Mouse (Mus musculus): ENCODE measurements around the gene Ly6g6e. TPM values are rescaled to one million over a fixed set of nuclear protein-coding genes. Genes with fewer than 3 reads are reported as not detected.

Gene Ly6g6e
- polyA plus RNA-seq, 1 experiment, result 27.5 TPM

DNA sequence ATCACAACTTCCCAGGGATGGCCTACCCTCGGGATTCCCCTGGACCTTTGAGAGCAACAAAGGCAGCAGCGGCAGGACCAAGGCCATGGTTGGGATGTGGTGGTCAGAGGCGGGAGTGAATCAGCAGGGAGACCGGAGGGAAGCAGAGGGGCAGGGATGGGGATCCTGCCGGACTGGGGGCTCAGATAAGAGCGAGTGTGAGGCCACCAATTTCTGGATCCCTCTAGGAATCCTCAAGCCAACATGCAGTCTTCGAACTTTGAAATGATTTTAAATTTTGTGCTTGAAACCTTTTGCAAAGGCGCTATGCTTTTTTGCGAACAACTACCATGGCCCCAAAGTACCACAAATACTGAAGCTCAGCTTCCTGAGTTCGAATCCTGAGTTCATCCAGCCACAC lies 10.6 kb upstream of the Ly6g6e start, which contains the start of gene Mpig6b:
Gene Mpig6b (minus strand): TSS at position 101 of the 400 bp plus-strand sequence.
- no peak for TF ChIP-seq CTCF (IDR thresholded peaks at IDR 0.05; ENCODE audit: low read depth, low read length)
- Histone ChIP-seq H3K27ac (ENCODE audit: insufficient read depth, low read length) (peak within 1 kb of the TSS; percentile 76), H3K27me3 (ENCODE audit: control insufficient read depth, insufficient read depth, low read length, poor library complexity, severe bottlenecking) (no peaks in the 10 kb centered on the region), H3K9me3 (replicated peaks; ENCODE audit: control insufficient read depth, insufficient read depth, low read length, poor library complexity, severe bottlenecking) (no peaks in the 10 kb centered on the region), H3K4me1 (ENCODE audit: control insufficient read depth, insufficient read depth, low read length) (peaks cover 6% of the 10 kb centered on the region), H3K4me3 (ENCODE audit: low read depth, low read length) (peak within 1 kb of the TSS; percentile 79), H3K36me3 (ENCODE audit: control insufficient read depth, insufficient read depth, low read length, poor library complexity, severe bottlenecking) (no peaks in the 10 kb centered on the region), H3K9ac (ENCODE audit: low read depth, poor library complexity, severe bottlenecking) (peak within 1 kb of the TSS; percentile 64)

DNA sequence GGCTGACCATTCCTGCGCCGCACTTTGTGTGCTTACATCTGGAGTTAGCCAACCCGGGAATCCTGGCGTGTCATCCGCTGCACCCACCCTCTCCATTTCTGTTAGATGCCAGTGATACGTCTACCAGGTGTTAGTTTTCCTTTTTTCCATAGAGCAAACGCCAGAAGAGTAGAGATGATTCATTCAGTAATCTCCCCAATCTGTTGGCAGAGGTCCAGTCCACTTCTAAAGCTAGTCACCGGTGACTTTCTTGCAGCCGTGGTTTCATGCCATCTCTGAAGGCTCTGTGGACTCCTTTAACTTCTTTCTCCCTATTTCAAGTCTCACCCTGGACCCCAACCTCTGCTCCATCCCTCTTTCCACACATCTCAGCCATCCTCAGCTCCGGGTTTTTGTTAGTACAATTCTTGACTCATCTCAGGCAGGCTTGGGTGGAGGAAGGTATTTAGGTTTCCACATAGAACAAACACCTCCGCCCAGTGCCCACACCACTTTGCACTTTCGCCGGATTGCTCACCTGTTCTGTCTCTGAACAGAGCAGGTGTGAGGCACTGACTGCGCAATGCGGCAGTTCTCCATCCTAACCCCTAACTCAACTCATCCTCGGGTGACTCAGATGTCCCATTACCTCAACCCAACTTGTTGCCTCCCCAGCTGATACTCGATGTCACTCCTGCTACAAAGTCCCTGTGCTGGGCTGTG lies 8.3 kb upstream of the Ly6g6e start:
- H3K27ac ChIP-seq (ENCODE audit: insufficient read depth, low read length), result no peak overlapping the region
- no peak overlapping the region for H3K9ac ChIP-seq (ENCODE audit: low read depth, poor library complexity, severe bottlenecking)
- H3K36me3 ChIP-seq (ENCODE audit: control insufficient read depth, insufficient read depth, low read length, poor library complexity, severe bottlenecking), result no peaks in the 10 kb centered on the region
- H3K27me3 ChIP-seq (ENCODE audit: control insufficient read depth, insufficient read depth, low read length, poor library complexity, severe bottlenecking), result no peaks in the 10 kb centered on the region
- H3K9me3 ChIP-seq (replicated peaks; ENCODE audit: control insufficient read depth, insufficient read depth, low read length, poor library complexity, severe bottlenecking), result no peaks in the 10 kb centered on the region
- peaks cover 5% of the 10 kb centered on the region for H3K4me1 ChIP-seq (ENCODE audit: control insufficient read depth, insufficient read depth, low read length)
- H3K4me3 ChIP-seq (ENCODE audit: low read depth, low read length), result no peak overlapping the region
- TF ChIP-seq EP300 (IDR thresholded peaks at IDR 0.05; ENCODE audit: insufficient read depth, low read depth, low read length) (no peak), POLR2A (IDR thresholded peaks at IDR 0.05; ENCODE audit: insufficient read depth, low read length) (no peak), CTCF (IDR thresholded peaks at IDR 0.05; ENCODE audit: low read depth, low read length) (no peak)

DNA sequence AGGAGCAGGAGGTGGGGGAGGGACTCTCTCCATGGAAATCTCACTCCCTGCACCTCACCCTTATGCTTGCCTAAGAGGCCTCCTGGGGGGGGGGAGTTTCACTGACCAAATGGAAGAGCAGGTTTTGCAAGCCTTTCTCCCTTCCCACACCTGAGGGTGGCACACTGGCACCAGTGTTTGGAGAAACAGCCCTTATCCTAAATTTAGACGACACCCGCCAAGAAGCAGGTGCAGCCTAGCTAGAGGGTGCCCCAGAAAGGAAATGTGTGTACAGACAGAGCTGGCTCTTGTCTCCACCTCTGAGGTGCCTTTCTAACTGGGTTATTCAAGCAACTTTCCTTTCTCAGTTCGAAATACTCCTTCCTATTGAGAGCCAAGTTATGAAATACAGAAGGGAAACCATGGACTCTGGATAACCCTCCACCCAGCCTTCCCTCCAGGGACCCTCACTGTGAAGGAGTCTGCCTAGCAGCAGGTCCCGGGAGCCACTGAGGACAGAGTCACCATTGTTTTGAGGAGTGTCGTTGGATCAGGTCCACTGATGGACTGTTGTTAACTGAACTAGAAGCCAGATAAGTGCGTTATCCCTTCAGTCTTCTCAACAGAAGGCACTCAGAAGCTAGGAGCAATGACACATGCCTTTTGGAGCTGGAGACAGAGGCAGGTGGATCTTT lies 6.0 kb upstream of the Ly6g6e start:
- no peaks in the 10 kb centered on the region for H3K27me3 ChIP-seq (ENCODE audit: control insufficient read depth, insufficient read depth, low read length, poor library complexity, severe bottlenecking)
- H3K36me3 ChIP-seq (ENCODE audit: control insufficient read depth, insufficient read depth, low read length, poor library complexity, severe bottlenecking), result no peaks in the 10 kb centered on the region
- H3K9ac ChIP-seq (ENCODE audit: low read depth, poor library complexity, severe bottlenecking), result no peak overlapping the region
- no peak overlapping the region for H3K4me3 ChIP-seq (ENCODE audit: low read depth, low read length)
- H3K4me1 ChIP-seq (ENCODE audit: control insufficient read depth, insufficient read depth, low read length), result peaks cover 5% of the 10 kb centered on the region
- TF ChIP-seq POLR2A (IDR thresholded peaks at IDR 0.05; ENCODE audit: insufficient read depth, low read length) (no peak), CTCF (IDR thresholded peaks at IDR 0.05; ENCODE audit: low read depth, low read length) (no peak), EP300 (IDR thresholded peaks at IDR 0.05; ENCODE audit: insufficient read depth, low read depth, low read length) (no peak)
- H3K27ac ChIP-seq (ENCODE audit: insufficient read depth, low read length), result no peak overlapping the region
- no peaks in the 10 kb centered on the region for H3K9me3 ChIP-seq (replicated peaks; ENCODE audit: control insufficient read depth, insufficient read depth, low read length, poor library complexity, severe bottlenecking)

DNA sequence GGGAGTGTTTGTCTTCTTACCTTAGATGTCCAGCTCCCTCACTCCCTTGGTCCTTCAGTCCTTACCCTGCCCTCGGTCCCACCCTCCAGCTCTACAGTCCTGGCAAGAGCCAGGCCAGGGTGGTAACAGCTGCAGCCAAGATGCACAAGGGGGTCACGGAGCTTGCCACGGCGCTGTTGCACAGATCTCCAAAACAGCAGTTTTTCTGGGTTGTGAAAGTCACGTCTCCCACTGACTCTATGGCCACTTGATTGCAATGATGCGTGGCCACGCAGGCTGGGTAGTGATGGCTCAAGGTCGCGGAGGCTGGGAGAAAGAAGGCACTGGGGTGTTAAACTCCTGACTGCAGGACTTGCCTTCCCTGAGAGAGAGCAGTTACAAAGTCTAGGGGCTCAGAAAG lies 5.2 kb upstream of the Ly6g6e start:
- Histone ChIP-seq H3K36me3 (ENCODE audit: control insufficient read depth, insufficient read depth, low read length, poor library complexity, severe bottlenecking) (no peaks in the 10 kb centered on the region), H3K4me3 (ENCODE audit: low read depth, low read length) (no peak overlapping the region), H3K27me3 (ENCODE audit: control insufficient read depth, insufficient read depth, low read length, poor library complexity, severe bottlenecking) (no peaks in the 10 kb centered on the region), H3K9ac (ENCODE audit: low read depth, poor library complexity, severe bottlenecking) (no peak overlapping the region), H3K9me3 (replicated peaks; ENCODE audit: control insufficient read depth, insufficient read depth, low read length, poor library complexity, severe bottlenecking) (no peaks in the 10 kb centered on the region), H3K4me1 (ENCODE audit: control insufficient read depth, insufficient read depth, low read length) (peaks cover 5% of the 10 kb centered on the region), H3K27ac (ENCODE audit: insufficient read depth, low read length) (no peak overlapping the region)
- no peak for TF ChIP-seq CTCF (IDR thresholded peaks at IDR 0.05; ENCODE audit: low read depth, low read length)
- TF ChIP-seq EP300 (IDR thresholded peaks at IDR 0.05; ENCODE audit: insufficient read depth, low read depth, low read length), result no peak
- TF ChIP-seq POLR2A (IDR thresholded peaks at IDR 0.05; ENCODE audit: insufficient read depth, low read length), result no peak

DNA sequence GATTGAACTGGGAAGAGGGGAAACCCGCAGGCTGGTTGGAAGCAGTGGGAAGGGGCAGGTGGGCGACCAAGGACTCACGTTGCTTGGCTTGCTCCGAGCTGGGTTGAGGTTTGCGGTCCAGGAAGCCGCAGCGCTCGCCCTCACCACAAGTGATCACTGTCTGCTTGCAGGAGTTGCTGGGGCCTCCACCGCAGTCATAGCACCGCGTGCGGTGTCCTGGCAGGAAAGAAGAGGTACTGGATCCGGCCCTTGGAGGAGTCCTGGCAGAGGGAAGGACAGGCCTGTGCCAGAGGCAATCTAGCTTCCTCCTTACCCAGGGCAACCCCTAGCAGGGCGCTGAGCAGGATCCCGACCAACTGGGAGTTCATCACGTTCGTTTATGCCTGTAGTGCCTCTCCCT lies 2.6 kb upstream of the Ly6g6e start:
- TF ChIP-seq POLR2A (IDR thresholded peaks at IDR 0.05; ENCODE audit: insufficient read depth, low read length), result no peak
- TF ChIP-seq EP300 (IDR thresholded peaks at IDR 0.05; ENCODE audit: insufficient read depth, low read depth, low read length), result no peak
- TF ChIP-seq CTCF (IDR thresholded peaks at IDR 0.05; ENCODE audit: low read depth, low read length), result no peak
- no peak overlapping the region for H3K27ac ChIP-seq (ENCODE audit: insufficient read depth, low read length)
- H3K27me3 ChIP-seq (ENCODE audit: control insufficient read depth, insufficient read depth, low read length, poor library complexity, severe bottlenecking), result no peaks in the 10 kb centered on the region
- peaks cover 7% of the 10 kb centered on the region for H3K4me1 ChIP-seq (ENCODE audit: control insufficient read depth, insufficient read depth, low read length)
- no peaks in the 10 kb centered on the region for H3K9me3 ChIP-seq (replicated peaks; ENCODE audit: control insufficient read depth, insufficient read depth, low read length, poor library complexity, severe bottlenecking)
- peak overlapping the region; percentile 43 for H3K9ac ChIP-seq (ENCODE audit: low read depth, poor library complexity, severe bottlenecking)
- H3K4me3 ChIP-seq (ENCODE audit: low read depth, low read length), result peak overlapping the region; percentile 31
- no peaks in the 10 kb centered on the region for H3K36me3 ChIP-seq (ENCODE audit: control insufficient read depth, insufficient read depth, low read length, poor library complexity, severe bottlenecking)

DNA sequence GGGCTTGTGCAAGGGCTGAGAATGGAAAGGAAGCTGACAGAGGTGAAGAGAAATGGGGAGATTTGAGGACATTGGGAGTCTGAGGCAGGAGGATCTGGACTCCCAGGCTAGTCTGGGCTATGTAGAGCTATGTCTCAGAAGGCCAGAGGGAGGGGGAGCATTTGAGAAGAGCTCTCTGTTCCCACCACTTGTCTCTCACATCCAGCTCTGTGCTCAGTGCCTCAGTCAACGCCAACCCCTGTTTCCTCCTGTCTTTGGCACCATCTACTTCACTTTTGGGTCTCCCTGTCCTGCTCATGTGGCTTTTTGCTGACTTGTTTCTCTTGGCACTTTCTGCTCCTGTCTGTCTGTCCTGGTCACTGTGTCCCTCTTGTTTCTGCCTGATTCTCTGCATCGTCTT lies 583 bp downstream of the Ly6g6e start:
- H3K4me3 ChIP-seq (ENCODE audit: low read depth, low read length), result peak overlapping the region; percentile 41
- H3K9me3 ChIP-seq (replicated peaks; ENCODE audit: control insufficient read depth, insufficient read depth, low read length, poor library complexity, severe bottlenecking), result no peaks in the 10 kb centered on the region
- no peaks in the 10 kb centered on the region for H3K36me3 ChIP-seq (ENCODE audit: control insufficient read depth, insufficient read depth, low read length, poor library complexity, severe bottlenecking)
- TF ChIP-seq CTCF (IDR thresholded peaks at IDR 0.05; ENCODE audit: low read depth, low read length) (no peak), EP300 (IDR thresholded peaks at IDR 0.05; ENCODE audit: insufficient read depth, low read depth, low read length) (no peak), POLR2A (IDR thresholded peaks at IDR 0.05; ENCODE audit: insufficient read depth, low read length) (no peak)
- H3K4me1 ChIP-seq (ENCODE audit: control insufficient read depth, insufficient read depth, low read length), result peaks cover 2% of the 10 kb centered on the region
- H3K27me3 ChIP-seq (ENCODE audit: control insufficient read depth, insufficient read depth, low read length, poor library complexity, severe bottlenecking), result no peaks in the 10 kb centered on the region
- H3K9ac ChIP-seq (ENCODE audit: low read depth, poor library complexity, severe bottlenecking), result peak overlapping the region; percentile 58
- peak overlapping the region; percentile 64 for H3K27ac ChIP-seq (ENCODE audit: insufficient read depth, low read length)
